Mouse (Mus musculus): ENCODE data around the gene Pick1. TPM values are rescaled to one million over a fixed set of nuclear protein-coding genes. Genes with fewer than 3 reads are reported as not detected.
A peak's percentile ranks its signal among the peaks of the same experiment; 100 is the strongest.

Pick1 gene
- polyA plus RNA-seq, 2 experiments = 23.3 to 82.6 TPM

- Histone ChIP-seq H3K4me2 (replicated peaks; ENCODE audit: low read depth, low read length, severe bottlenecking) (peak overlapping the region; percentile 18), H3K27ac (replicated peaks; ENCODE audit: low read depth, low read length) (no peak overlapping the region), H3K9ac (ENCODE audit: low read depth, low read length, severe bottlenecking) (no peak overlapping the region), H3K27me3 (ENCODE audit: control insufficient read depth, insufficient read depth, low read length) (no peaks in the 10 kb centered on the region), H3K4me1 (ENCODE audit: control insufficient read depth, insufficient read depth, low read length) (no peaks in the 10 kb centered on the region), H3K36me3 (ENCODE audit: control insufficient read depth, insufficient read depth, low read length) (peaks cover 80% of the 10 kb centered on the region), H3K9me3 (ENCODE audit: control insufficient read depth, low read length) (no peaks in the 10 kb centered on the region), H3K4me3 (replicated peaks; ENCODE audit: low read length) (no peak overlapping the region)
- DNase-seq (ENCODE audit: low spot score) (peak; percentile 92), ATAC-seq (ENCODE audit: low FRiP score, low read depth) (peak; percentile 95)
- TF ChIP-seq POLR2A (IDR thresholded peaks at IDR 0.05; ENCODE audit: borderline replicate concordance, extremely low read depth, insufficient read depth, insufficient read length) = peak; percentile 46; the same call in 1 of the 2 replicates
- 9% methylated on average over 10 of the region's 10 CpGs for WGBS
These were observed 14.5 kb downstream of the Pick1 start for GRCm38 (mm10) chr15:79243234-79244042.

- H3K27me3 ChIP-seq (ENCODE audit: control insufficient read depth, insufficient read depth, low read length) = no peaks in the 10 kb centered on the region
- no peak for TF ChIP-seq POLR2A (IDR thresholded peaks at IDR 0.05; ENCODE audit: borderline replicate concordance, extremely low read depth, insufficient read depth, insufficient read length)
- no peak overlapping the region for H3K27ac ChIP-seq (replicated peaks; ENCODE audit: low read depth, low read length)
- H3K36me3 ChIP-seq (ENCODE audit: control insufficient read depth, insufficient read depth, low read length) = peaks cover 84% of the 10 kb centered on the region
- no peak overlapping the region for H3K4me2 ChIP-seq (replicated peaks; ENCODE audit: low read depth, low read length, severe bottlenecking)
- no peak overlapping the region for H3K4me3 ChIP-seq (replicated peaks; ENCODE audit: low read length)
- DNase-seq (ENCODE audit: low spot score) (no peak), ATAC-seq (ENCODE audit: low FRiP score, low read depth) (no peak)
- no peak overlapping the region for H3K9ac ChIP-seq (ENCODE audit: low read depth, low read length, severe bottlenecking)
- 73% methylated on average over 7 of the region's 7 CpGs for WGBS
- no peaks in the 10 kb centered on the region for H3K4me1 ChIP-seq (ENCODE audit: control insufficient read depth, insufficient read depth, low read length)
- H3K9me3 ChIP-seq (ENCODE audit: control insufficient read depth, low read length) = no peaks in the 10 kb centered on the region
These were observed 15.3 kb downstream of the Pick1 start for GRCm38 (mm10) chr15:79244071-79244893.

- peaks cover 78% of the 10 kb centered on the region for H3K36me3 ChIP-seq (ENCODE audit: control insufficient read depth, insufficient read depth, low read length)
- 79% methylated on average over 3 of the region's 3 CpGs for WGBS
These were observed 16.3 kb downstream of the Pick1 start for GRCm38 (mm10) chr15:79245321-79245720.

GRCm38 (mm10) chr15:79250236-79250635, 21.3 kb downstream of the Pick1 start:
- 63% methylated on average over 2 of the region's 2 CpGs for WGBS
- Histone ChIP-seq H3K9me3 (ENCODE audit: control insufficient read depth, low read length) (no peaks in the 10 kb centered on the region), H3K36me3 (ENCODE audit: control insufficient read depth, insufficient read depth, low read length) (peaks cover 44% of the 10 kb centered on the region), H3K9ac (ENCODE audit: low read depth, low read length, severe bottlenecking) (no peak overlapping the region), H3K27me3 (ENCODE audit: control insufficient read depth, insufficient read depth, low read length) (peaks cover 37% of the 10 kb centered on the region), H3K4me1 (ENCODE audit: control insufficient read depth, insufficient read depth, low read length) (peaks cover 10% of the 10 kb centered on the region), H3K27ac (replicated peaks; ENCODE audit: low read depth, low read length) (no peak overlapping the region), H3K4me3 (replicated peaks; ENCODE audit: low read length) (no peak overlapping the region), H3K4me2 (replicated peaks; ENCODE audit: low read depth, low read length, severe bottlenecking) (no peak overlapping the region)
- ATAC-seq (ENCODE audit: low FRiP score, low read depth) = no peak
- no peak for TF ChIP-seq POLR2A (IDR thresholded peaks at IDR 0.05; ENCODE audit: borderline replicate concordance, extremely low read depth, insufficient read depth, insufficient read length)
- no peak for DNase-seq (ENCODE audit: low spot score)

More at GRCm38 (mm10) chr15:79245321-79245720, 16.3 kb downstream of the Pick1 start:
- ATAC-seq (ENCODE audit: low FRiP score, low read depth) (no peak), DNase-seq (ENCODE audit: low spot score) (no peak)
- Histone ChIP-seq H3K9ac (ENCODE audit: low read depth, low read length, severe bottlenecking) (no peak overlapping the region), H3K4me1 (ENCODE audit: control insufficient read depth, insufficient read depth, low read length) (no peaks in the 10 kb centered on the region), H3K9me3 (ENCODE audit: control insufficient read depth, low read length) (no peaks in the 10 kb centered on the region), H3K4me3 (replicated peaks; ENCODE audit: low read length) (no peak overlapping the region), H3K27me3 (ENCODE audit: control insufficient read depth, insufficient read depth, low read length) (no peaks in the 10 kb centered on the region), H3K4me2 (replicated peaks; ENCODE audit: low read depth, low read length, severe bottlenecking) (no peak overlapping the region), H3K27ac (replicated peaks; ENCODE audit: low read depth, low read length) (no peak overlapping the region)
- TF ChIP-seq POLR2A (IDR thresholded peaks at IDR 0.05; ENCODE audit: borderline replicate concordance, extremely low read depth, insufficient read depth, insufficient read length) = no peak

- Histone ChIP-seq H3K27ac (replicated peaks; ENCODE audit: low read depth, low read length) (no peak overlapping the region), H3K4me2 (replicated peaks; ENCODE audit: low read depth, low read length, severe bottlenecking) (no peak overlapping the region), H3K27me3 (ENCODE audit: control insufficient read depth, insufficient read depth, low read length) (peaks cover 37% of the 10 kb centered on the region), H3K9me3 (ENCODE audit: control insufficient read depth, low read length) (no peaks in the 10 kb centered on the region), H3K4me3 (replicated peaks; ENCODE audit: low read length) (no peak overlapping the region), H3K9ac (ENCODE audit: low read depth, low read length, severe bottlenecking) (no peak overlapping the region), H3K36me3 (ENCODE audit: control insufficient read depth, insufficient read depth, low read length) (peaks cover 35% of the 10 kb centered on the region), H3K4me1 (ENCODE audit: control insufficient read depth, insufficient read depth, low read length) (peaks cover 10% of the 10 kb centered on the region)
- whole genome bisulfite sequencing = 42% methylated on average over 7 of the region's 7 CpGs
- no peak for ATAC-seq (ENCODE audit: low FRiP score, low read depth)
- TF ChIP-seq POLR2A (IDR thresholded peaks at IDR 0.05; ENCODE audit: borderline replicate concordance, extremely low read depth, insufficient read depth, insufficient read length) = no peak
- DNase-seq (ENCODE audit: low spot score) = no peak
These were observed 22.2 kb downstream of the Pick1 start for GRCm38 (mm10) chr15:79251168-79251567.
